Mouse (Mus musculus) adrenal gland, postnatal 10 days (tissue): ENCODE measurements around the gene Zmym4. TPM values are rescaled to one million over a fixed set of nuclear protein-coding genes. Genes with fewer than 3 reads are reported as not detected.
A peak's percentile ranks its signal among the peaks of the same experiment; 100 is the strongest.

Experiments used
- DNase-seq: peaks from one replicate; pipeline ENCODE4 v3.0.0; 2021; ENCODE audit warnings: mixed read lengths
- total RNA-seq, 2 experiments: library from RNA; stranded (reverse); gene quantifications; 2 replicates each; pipeline ENCODE4 v1.2.3; 2021

Gene Zmym4
- total RNA-seq, 2 experiments from 2014 or later, result 33.1 to 47.3 TPM

DNA sequence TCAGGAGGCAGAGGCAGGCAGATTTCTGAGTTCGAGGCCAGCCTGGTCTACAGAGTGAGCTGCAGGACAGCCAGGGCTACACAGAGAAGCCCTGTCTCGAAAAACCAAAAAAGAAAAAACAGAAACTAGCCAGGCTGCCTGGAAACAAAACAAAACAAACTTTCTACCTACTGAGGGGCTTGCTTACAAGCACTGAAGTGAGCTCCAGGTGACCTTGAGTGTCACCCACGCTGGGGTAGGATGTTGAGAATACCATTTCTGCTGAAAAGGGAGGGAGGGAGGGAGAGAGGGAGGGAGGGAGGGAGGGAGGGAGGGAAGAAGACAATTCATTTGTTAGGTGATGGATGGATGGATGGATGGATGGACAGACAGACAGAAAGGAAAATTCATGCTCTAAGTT is 24.5 kb downstream of the Zmym4 start:
- no peak for DNase-seq

DNA sequence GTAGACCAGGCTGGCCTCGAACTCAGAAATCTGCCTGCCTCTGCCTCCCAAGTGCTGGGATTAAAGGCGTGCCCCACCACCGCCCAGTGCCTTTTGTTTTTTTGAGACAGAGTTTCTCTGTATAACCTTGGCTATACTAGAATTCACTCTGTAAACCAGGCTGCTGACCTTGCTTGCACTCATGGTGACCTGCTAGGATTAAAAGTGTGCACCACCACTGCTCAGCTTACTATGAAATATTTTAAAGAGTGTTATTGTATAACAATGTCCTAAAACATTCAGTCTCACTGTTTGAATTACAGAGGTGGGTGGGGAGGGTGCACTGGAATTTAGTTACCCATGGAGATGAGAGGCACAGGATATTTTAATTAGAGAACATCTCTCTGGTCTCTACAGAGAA is 25.1 kb downstream of the Zmym4 start:
- DNase-seq, result no peak

DNA sequence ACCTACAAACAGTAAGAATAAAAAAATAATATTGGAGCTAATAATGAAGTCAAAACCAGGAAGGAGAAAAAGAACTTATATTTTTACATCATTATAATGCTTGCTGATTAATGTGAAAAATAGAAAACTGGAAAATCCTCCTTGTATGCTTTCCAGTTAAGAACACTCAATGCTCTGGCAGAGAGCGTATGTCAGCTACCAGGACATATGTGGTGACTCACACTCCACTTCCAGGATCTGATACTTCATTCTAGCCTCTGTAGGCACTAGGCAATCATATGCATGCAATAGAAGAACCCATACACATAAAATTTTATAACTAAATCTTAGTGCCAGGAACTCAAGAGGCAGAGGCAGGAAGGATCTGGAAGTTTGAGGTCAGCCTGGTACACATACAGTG is 40.2 kb downstream of the Zmym4 start:
- DNase-seq, result no peak

DNA sequence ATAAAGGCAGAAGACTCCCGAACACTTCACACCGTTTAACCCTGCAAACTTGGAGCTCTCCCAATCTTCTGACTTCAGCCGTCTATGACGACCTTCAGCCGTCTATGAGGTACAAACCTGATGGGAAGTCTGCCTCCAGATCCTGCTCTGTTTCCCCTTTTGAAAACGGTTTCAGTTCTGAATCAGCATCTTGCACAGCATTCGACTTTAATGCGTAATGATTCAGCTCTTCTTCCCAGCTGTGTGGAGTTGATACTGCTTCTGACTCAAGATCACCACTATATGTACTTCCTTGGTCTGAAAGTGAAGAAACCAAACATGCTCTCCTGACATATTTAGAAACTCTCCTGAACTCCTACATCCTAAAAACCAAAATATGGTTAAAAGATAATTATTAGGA is 78.1 kb downstream of the Zmym4 start:
- DNase-seq, result no peak

DNA sequence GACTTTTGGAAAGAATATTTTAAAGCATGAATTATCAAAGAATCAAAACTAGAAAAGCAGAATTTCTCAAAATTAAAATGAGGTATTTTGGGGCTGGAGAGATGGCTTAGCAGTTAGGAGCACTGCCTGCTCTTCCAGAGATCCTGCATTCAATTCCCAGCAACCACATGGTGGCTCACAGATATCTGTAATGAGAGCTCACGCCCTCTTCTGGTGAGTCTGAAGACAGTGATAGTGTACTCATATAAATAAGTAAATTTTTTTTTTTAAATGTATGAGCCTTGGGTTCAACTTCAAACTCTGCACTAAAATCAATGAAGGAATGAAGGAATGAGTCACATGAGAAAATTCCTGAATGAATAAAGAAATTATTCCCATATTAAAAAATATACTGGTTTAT is 82.0 kb downstream of the Zmym4 start:
- no peak for DNase-seq

DNA sequence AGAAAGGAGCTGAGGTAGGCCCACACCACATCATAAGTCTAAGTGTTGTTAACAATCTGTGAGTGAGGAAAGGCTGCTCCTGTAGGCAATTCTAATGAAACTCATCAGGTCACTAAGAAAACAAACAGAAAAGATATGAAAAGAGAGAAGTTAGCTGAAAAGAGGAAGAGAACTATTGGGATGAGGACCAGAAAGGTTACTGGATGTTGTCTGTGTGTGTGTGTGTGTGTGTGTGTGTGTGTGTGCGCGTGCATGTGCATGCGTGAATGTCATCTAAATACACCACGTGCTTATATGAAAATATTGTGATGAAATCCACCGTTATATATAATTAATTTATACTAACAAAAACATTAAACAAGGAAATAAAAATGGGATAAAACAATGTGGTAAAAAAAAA is 84.3 kb downstream of the Zmym4 start:
- DNase-seq, result no peak

DNA sequence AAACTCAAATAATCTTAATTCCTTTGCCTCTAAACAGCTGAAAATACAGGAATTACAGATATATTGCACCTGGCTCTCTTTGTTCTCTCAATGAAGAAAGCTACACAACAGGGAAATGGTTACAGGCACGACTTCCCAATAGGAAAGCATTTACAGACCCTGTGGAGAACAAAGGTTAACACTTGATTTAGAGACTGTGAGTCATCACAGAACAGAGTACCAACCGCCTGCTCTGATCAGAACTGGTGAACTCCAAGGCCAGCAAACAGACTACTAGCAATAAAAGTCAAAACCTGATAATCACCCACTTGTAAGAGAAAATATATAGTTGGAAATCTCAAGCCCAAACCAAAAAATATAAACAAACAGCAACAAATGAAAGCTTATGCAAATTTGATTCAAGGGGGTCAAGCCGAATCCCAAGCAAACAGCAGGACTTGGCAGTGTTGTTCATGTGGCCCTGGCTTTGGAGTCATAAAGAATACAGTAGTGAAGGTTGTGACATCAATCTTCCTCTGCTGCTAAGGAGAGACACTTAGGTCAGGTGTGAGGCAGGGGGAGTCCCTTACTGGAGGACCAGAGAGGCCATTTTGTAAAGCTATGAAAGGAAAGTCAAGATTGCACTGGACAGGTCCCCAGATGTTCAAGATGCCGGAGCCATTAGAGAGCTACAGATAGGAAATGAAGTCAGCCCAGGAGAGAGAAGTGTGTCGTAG is 88.2 kb downstream of the Zmym4 start:
- DNase-seq, result peak; percentile 20

DNA sequence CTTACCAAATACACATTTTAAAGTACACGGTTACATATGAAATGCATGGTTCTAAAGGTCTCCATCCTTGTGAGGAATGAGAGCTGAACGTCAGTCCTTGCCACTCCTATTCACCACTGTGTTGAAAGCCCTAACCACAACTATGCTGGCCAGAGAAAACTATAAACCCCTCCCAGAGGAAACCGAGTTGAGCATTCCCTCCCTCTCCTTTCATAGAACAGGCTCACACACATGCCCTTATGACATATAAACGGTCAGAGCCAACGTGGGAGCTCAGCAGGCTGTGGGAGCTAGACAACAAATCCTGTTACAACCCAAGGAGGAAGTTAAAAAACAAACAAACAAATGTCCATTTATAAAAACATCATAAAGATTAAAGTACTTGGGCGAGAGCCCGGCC is 95.2 kb downstream of the Zmym4 start:
- no peak for DNase-seq

DNA sequence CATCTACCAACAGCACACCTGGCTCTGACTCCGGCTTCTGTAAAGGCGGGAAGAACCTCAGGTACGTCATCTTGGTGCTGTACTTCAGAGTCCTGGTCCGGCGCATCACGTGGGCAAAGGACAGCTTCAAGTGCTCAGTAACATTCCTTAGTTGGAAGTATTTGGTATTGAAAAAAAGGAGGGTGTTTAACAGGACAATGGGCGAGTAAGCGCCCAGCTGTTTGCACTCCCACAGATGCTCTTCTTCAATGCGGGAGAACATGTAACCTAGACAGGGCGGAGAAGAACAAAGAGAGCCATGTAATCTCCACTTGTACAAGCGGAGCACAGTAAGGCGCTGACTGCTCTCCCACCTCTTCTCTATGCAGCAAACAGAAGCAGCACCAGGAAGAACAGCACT is 99.2 kb downstream of the Zmym4 start:
- DNase-seq, result no peak

DNA sequence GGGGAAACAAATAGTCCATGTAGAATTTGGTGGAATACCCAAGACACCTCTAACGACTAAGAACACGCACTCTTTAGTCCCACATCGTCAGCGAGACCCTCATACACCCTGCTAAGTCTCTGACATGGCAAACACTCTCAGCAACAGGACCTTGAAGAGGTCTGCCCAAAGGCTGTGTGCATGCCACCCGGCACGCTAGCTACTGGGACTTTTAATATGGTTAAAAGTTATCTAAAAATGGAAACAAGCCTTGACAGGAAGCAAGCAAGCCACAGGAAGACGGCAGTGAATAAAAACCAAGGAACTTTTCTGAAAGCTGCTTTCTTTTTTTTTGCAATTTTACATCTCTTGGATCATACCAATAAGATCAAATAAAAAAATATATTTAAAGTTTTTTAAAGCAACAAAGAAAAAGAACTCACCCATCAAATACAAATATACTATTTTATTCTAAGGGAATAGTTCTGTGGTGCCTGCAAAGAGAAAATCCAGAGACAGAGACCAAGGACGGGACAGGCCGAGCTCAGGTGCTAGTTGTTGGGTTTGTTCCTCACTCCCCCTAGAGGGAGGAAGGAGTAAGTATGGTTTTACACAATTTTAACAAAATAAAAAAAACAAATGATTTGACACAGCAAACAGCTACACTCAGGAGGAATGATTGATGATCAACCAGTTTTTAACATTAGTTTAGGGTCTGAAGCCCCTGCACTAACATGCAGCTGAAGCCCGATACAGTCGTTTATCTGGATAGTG is 106.2 kb downstream of the Zmym4 start:
- DNase-seq, result no peak

DNA sequence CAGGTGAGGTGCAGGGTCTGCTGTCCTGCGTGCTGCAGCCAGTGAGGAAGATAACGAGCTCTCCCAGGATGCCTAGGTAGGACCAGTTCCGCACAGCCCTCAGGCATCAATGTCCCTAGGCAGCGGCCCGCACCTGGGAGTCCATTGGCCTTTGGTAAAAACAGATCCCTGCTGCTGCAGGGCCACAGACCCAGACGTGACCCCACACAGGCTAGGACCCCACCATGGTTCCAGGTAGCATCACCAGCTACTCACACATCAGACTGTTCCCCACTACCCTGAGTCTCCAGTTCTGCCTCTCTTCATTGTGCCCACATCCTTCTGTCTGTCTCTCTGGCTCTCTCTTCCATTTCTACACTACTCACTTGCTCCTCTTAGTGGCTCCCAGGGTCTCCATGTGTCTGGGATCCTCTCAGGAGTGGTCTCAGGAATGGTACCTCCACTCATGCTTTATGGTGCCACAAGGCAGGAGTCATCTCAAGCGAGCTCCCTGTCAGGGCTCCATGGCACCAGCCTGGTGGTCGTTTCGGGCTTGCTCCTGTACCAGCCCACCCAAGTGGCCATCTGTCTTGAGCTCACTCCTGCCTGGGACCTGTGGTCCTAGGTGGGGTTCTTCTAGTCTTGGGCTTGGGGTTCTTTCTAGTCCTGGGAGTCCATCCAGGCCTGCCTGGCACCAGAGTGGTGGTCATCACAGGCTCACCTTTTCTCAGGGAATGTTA is 107.5 kb downstream of the Zmym4 start:
- DNase-seq, result no peak

DNA sequence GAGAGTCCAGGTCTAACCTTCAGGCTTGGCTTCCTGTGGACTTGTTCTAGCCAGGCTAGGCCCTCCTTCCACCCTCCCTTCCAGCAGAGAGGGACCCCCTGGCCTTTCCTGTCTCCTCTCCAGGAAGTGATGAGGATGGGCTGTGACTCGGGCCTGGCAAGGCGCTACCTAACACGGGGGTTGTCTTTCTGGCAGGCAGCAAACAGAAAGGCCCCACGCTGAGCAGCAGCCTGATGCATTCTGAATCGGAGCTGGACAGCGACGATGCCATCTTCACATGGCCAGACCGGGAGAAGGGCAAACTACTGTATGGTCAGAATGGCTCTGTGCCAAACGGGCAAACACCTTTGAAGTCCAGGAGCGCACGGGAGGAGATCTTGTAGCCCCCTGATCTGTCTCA is 115.0 kb downstream of the Zmym4 start:
- no peak for DNase-seq

DNA sequence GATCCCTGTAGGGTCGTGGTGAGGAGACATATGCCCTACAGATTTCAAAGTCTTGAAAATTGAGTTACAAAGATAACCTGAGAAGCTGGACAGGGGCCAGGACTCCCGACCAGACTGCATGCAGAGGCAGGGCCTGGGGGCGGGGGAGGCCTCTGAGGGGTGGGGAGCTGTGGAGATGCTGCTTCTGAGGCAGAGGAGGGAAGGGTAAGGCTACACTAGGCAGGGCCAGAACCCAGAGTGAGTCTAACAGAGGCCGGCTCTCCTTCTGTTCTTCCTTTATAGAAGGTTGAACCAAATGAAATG is 117.2 kb downstream of the Zmym4 start:
- no peak for DNase-seq

DNA sequence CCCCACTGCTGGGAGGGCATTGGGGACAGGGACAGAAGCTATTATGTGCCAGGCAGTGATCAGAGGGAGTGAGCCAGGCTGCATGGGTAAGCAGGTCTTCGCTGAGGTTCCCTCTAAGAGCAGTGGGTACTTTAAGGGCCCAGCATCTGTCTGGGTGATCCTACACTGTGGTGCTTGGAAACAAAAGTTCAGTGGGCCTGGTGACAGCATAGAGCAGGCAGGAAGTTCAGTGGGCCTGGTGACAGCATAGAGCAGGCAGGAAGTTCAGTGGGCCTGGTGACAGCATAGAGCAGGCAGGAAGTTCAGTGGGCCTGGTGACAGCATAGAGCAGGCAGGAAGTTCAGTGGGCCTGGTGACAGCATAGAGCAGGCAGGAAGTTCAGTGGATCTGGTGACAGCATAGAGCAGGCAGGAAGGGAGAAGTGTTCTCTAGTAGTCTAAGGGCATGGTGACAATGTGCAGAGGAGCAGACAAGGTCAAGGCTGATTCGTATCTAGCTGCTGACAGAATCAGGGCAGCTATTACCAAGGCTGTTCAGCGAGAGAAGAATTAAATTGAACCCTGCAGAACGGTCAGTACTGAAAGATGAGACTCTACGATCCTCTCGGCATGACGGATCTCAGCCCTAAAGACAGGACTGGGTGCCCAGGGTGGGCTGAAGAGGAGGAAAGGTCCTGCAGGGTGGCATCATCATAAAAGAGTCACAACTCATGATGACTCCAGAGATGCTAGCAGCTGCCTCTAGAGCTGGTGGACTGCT is 117.7 kb downstream of the Zmym4 start:
- no peak for DNase-seq

DNA sequence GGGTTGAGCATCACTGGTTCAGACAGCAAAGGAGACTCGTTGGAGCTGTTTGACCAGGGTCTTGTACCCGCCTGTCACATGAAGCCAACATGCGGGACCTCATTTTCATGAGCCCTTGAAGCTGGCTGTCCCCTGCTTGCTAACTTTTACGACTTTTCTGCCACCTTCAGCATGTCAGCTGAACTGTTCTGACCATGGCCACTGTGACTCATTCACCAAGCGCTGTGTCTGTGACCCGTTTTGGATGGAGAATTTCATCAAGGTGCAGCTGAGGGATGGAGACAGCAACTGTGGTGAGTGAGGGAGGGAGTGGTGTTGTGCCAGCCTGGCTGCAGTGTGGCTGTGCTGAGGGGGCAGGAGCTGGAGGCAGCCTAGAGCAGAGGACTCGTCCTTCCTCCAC is 121.0 kb downstream of the Zmym4 start:
- DNase-seq, result no peak

DNA sequence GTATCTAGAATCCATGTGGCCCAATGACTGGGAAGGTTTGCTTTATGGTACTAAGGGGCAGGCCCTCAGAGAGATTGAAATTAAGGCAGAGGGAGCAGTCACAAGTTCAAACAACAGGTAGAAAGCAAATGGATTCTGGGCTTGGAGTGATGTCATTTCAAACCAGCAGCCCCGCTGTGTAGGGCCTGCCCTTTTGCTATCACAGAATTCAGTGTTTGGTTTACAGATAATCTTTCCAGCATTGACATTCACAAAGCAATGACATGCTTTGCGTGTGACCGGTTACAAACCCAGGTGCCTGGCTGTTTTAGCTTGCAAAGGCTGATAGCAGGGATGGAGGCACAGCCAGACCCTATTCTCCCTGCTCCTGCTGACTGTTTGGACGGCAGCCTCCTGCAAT is 122.3 kb downstream of the Zmym4 start:
- DNase-seq, result no peak

DNA sequence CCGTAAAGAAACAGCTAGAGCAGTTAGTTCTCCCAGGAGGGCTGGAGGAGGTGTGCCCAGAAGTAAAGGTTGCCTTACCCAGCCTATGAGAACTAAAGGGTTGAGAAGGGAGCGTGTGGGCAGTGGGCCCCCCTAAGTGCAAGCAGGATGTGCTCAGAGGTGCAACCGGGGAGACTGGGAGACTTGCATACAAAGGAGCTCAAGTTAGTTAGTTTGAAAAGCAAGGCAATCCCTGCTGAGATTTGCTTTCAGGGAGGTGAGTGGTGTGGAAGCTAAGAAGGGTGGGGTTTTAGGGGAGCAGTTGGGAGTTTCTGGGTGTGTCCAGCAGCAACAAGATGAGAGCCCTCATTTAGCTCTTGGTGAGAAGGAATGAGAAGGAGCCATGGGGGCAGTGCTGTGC is 125.0 kb downstream of the Zmym4 start:
- DNase-seq, result no peak

DNA sequence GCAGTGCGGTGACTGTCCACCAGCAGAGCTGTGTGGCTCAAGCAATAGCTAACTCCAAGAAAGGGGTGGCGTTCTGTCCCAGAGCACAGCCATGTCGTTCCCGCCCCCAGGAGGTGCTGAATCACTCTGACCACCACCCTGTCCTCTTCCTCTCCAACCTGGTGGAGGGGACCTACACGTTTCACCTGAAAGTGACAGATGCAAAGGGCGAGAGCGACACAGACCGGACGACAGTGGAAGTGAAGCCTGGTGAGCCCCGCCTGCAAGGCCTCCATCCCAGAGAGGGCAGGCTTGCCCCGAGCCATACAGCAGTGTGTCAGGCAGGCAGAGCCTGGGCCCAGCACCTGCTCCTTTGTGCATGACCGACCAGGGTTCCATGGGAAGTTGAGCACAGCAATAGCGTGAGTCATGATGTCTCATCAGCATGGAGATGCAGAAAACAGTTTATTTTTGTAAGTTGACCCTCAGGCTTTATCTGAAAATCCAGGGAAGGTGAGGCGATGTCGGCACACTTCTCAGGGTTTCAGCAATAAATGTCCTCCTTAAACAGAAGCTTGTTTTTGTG is 126.9 kb downstream of the Zmym4 start:
- DNase-seq, result no peak

DNA sequence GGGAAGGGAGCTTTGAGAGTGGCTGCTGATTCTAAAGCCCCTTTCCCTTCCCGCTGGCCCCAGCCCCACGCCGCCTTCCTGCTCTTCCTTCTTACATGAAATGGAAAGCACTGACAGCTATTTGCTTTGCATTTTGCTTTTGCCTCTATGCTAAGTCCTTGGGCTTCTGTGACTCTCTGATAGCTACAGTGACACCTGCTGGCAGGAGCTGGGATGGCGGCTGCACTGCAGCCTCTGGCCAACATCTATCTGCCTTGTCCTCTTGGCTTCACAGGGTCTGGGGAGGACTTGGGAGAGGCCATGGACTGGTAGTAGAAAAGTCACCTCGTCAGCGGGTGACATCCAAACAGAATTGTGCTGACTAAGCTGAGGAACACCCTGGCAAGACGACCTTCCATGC is 128.1 kb downstream of the Zmym4 start:
- DNase-seq, result peak; percentile 93

DNA sequence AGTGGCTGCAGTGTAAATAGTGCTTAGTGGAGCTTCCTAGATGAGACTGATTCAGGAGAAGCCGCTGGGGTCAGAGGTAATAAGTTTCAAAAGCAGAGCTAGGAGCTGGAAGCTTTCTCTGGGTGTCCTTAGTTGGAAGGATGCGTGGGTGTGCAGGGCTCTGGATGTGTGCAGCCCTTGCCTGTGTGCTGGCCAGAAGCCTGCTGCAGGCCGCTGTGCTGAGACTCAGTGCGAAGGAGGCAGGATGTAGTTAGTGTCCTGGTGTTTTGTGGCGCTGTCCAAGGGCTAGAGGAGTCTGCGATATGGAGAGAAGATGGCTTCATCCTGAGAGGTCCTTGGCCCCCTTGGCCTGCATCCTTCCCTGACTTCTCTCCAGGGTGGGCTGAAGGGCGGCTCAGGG is 129.1 kb downstream of the Zmym4 start:
- DNase-seq, result no peak

DNA sequence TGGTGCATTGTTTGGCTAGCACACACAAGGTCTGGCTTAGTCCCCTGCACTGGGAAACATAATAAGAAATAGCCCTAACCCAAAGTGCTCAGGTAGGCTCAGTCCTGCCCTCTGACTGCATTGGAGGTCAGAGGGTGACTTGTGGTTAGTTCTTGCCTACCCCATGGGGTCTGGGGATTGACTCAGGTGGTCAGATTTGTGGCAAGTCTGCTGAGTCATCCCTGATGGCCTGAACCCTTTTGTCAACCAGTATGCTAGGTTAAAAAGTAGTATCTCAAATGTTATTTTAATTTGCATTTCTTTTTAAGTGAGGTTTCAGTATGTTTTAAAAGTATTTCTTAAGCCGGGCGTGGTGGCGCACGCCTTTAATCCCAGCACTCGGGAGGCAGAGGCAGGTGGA is 136.8 kb downstream of the Zmym4 start:
- DNase-seq, result no peak

DNA sequence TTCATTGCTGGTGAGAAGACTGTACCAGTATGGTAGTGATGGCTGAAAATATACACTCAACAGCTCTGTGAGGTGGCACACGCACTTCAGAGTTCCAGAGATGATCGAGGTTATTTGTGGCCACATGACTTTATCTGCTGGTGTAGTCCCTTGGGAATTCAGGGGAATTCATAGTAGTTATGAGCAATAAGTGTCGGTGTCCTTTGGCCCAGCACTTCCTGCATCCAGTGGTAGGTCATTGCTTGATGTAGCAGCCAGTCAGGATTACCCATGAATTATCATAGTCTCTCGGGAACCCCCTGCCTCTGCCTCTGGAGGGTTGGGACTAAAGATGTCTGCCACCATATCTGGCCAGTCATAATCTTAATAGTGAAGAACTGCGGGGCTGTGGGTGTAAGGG is 144.0 kb downstream of the Zmym4 start:
- no peak for DNase-seq
